Mouse (Mus musculus): ENCODE measurements around the gene Ppp4r2. TPM values are rescaled to one million over a fixed set of nuclear protein-coding genes. Genes with fewer than 3 reads are reported as not detected.

Ppp4r2 gene
- total RNA-seq, 1 experiment from 2014 or later = 101 TPM

DNA sequence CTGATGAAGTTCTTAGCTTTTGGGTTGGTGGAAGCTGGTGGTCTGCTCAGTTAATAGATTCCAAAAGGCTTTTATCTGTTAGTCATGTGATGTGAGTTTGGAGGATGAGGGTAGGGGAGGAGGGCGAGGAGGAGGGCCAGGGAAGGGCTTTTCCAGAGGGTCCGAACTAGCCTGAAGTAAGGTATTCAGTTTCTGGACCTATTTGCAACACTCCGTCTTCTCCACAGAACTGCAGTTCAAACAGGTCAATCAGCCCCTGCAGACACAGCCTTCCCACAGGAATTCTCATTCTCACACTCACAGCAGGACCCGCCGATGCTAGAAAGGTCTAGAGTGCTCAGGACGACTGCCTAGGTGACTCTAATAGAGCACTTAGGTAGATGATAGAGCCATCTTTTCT is 39.8 kb downstream of the Ppp4r2 start:
- no peak for ATAC-seq (replicated peaks in 1 of 2; ENCODE audit: insufficient read depth in 1 of 2, low FRiP score in 2 of 2, low TSS enrichment in 1 of 2, low read depth in 1 of 2, poor library complexity in 2 of 2, severe bottlenecking in 2 of 2)

DNA sequence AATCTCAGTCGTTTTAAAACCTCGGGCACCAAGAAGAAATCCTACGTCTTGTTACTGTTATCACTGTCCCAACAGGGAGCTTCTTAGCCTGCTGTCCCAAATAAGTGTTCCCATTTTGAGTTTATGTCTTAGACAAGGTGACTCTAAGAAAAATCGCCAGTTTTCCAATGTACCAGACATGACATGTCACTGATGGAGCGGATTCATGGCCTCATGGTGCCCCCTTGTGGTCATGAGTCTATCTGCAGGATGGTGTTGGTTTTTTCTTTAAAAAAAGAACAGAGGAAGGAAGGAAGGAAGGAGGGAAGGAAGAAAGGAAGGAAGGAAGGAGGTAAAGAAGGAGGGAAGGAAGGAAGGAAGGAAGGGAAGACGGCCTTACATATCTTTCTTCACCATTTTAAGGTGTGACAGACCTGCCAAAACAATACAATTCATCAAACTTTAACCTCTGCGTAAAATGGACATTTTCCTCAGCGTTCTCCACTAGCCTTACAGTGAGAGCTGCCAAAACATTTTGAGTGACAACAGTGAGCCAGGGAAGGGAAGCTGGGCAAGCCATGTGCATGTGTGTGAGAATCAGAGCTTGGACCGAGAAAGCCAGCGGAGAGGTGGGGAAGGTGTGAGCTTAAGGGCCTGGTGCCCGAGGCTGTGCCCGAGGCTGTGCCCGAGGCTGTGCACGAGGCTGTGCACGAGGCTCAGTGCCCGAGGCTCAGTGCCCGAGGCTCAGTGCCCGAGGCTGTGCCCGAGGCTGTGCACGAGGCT is 42.6 kb downstream of the Ppp4r2 start:
- ATAC-seq (replicated peaks in 1 of 2; ENCODE audit: insufficient read depth in 1 of 2, low FRiP score in 2 of 2, low TSS enrichment in 1 of 2, low read depth in 1 of 2, poor library complexity in 2 of 2, severe bottlenecking in 2 of 2) = peak; percentile 42 to 46; a peak in 1 of 4 replicates

DNA sequence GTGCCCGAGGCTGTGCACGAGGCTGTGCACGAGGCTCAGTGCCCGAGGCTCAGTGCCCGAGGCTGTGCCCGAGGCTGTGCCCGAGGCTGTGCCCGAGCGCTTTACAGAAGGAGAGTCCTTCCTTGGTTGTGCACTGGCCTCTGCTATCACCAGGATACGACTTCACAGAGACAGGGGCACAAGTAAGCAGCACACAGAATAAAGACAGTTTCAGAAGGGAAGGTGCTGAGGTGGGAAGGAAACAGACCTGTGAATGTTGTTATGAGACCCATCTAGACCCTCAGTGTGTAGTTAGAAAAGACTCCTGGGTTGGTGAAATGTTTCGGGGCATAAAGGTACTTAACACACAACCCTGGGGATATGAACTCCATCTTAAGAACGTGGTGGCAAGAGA is 43.2 kb downstream of the Ppp4r2 start:
- ATAC-seq (replicated peaks in 1 of 2; ENCODE audit: insufficient read depth in 1 of 2, low FRiP score in 2 of 2, low TSS enrichment in 1 of 2, low read depth in 1 of 2, poor library complexity in 2 of 2, severe bottlenecking in 2 of 2) = no peak

DNA sequence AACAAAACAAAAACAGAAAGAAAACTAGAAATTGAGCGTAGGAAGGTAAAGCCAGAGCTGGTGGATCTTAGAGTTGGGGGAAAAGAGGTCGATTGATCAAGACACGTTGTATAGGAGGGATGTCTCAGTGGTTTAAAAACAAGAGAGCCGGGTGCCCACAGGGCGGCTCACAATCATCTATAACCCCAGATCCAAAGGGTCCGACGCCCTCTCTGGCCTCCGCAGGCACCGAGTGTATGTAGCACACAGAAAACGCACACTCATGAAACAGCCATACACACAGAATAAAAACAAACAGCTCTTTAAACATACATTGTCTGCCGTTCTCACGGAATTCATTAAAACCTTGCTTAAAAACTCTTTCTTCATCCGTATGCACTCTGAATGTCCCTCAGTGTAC is 45.1 kb downstream of the Ppp4r2 start:
- ATAC-seq (replicated peaks in 1 of 2; ENCODE audit: insufficient read depth in 1 of 2, low FRiP score in 2 of 2, low TSS enrichment in 1 of 2, low read depth in 1 of 2, poor library complexity in 2 of 2, severe bottlenecking in 2 of 2) = no peak

DNA sequence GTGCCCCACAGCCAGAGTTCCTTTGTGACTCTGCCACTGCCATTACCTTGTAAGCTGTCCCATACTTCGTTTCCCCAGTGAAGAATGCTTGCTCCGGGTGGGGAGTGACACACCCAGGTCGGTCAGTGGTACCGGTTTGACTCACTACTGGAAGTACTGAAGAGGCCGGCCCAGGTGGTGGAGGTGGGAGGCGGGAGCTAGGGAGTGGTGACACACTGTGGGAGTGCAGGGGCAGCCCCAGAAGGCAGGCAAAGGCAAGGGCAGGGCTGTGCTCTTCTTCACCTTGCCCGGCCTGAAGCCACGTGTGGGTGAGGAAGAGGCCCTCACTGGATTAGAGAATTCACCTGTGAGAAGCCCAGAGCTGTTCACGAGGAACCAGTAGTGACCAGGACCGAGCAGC is 46.2 kb downstream of the Ppp4r2 start:
- no peak for ATAC-seq (replicated peaks in 1 of 2; ENCODE audit: insufficient read depth in 1 of 2, low FRiP score in 2 of 2, low TSS enrichment in 1 of 2, low read depth in 1 of 2, poor library complexity in 2 of 2, severe bottlenecking in 2 of 2)

DNA sequence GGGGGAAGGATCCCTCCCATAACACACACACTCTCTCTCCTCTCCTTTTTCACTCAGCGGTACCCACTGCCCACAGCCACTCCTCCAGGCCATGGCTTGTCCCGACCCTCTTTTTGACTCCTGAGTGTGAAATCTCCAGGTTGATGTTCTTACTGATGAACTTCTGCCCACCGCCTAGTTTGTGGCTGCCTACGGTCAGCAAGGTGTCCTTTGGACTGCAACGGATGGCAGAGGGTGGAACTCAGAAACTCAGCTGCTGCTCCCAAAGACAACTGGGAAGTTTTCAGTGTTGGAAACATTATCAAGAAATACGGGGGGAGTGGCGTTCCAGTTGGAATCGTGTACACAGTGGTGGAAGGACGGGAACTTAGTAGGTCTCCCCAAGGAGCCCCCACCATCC is 48.2 kb downstream of the Ppp4r2 start:
- ATAC-seq (replicated peaks in 1 of 2; ENCODE audit: insufficient read depth in 1 of 2, low FRiP score in 2 of 2, low TSS enrichment in 1 of 2, low read depth in 1 of 2, poor library complexity in 2 of 2, severe bottlenecking in 2 of 2) = no peak

DNA sequence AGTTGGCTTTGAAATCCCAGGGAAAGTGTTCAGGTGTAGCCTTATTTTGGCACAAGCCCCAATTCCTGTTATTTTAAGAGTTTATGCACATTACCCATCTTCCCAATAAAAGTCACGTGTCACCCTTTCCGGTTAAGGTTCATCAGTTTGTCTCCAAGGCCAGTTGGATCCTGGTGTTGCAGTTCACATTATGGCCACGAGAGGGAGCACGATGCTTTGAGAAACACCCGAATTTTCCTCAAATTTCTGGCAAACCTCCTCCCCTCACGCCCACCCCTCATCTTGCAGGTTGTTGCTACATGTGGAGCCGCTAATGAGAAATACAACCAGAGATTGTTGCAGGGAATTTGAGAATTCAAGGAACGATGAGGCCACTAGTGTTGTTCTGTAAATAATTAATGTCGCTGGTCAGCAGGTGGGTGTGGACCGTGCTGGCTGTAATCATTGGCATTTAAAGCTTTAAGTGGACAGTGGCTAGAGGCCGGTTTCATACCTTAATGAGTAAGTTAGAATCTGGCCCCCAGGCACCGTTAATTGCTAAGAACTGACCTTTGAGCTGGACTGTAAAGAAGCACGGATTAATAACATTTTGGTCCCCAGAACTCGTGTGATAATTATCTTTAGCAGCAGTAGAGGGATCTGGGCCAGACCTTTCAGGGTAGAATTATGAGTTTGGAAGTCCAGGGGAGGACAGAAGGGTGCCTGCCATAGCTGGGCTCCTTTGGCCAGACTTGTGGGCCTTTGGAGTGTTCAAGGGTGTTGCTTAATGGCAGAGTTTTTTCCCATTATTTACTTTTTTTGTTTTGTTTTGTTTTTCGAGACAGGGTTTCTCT is 49.2 kb downstream of the Ppp4r2 start:
- ATAC-seq (replicated peaks in 1 of 2; ENCODE audit: insufficient read depth in 1 of 2, low FRiP score in 2 of 2, low TSS enrichment in 1 of 2, low read depth in 1 of 2, poor library complexity in 2 of 2, severe bottlenecking in 2 of 2) = peak in 1 of 2 experiments; percentile 57; a peak in 2 of 4 replicates

DNA sequence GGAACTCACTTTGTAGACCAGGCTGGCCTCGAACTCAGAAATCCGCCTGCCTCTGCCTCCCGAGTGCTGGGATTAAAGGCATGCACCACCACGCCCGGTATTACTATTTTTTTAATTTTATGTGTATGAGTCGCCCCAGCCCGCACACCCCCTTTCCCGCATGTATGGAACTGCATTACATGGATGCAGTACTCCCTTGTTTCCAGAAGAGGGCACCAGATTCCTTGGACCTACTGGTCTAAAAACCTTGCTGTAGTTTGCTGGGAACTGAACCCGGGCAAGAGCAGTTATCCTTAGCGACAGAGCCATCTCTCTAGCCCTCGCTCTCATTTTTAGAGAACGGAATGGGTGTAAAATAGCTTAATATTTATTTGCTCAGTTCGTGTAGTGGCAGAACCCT is 49.8 kb downstream of the Ppp4r2 start:
- ATAC-seq (replicated peaks in 1 of 2; ENCODE audit: insufficient read depth in 1 of 2, low FRiP score in 2 of 2, low TSS enrichment in 1 of 2, low read depth in 1 of 2, poor library complexity in 2 of 2, severe bottlenecking in 2 of 2) = peak in 1 of 2 experiments; percentile 56; a peak in 2 of 4 replicates

DNA sequence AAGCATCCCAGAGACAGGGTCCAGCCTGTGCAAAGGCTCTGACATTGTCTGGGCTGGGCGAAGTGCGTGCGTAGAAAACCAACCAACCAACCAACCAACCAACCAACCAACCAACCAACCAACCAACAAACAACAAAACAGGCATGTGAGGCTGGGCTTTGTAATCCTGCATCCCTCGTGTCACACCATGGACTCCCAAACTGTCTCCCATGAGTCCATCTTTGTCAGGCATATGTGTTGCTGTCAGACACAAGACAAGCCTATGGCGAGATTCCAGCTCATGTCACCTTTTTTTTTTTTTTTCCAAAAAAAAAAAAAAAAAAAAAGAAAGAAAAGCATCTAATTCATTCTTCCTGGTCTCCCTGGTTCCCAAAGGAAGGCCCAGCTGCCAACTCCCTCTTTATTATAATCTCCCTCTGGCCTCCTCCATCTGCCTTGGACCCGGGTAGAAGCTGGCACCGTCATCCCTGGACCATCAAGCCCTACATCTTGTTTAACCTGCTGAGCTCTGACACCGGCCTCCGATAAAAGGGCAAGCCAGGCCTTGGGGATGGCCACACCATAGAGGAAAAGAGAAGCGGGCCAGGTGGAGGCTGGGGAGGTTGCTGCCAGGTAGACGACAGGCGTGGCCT is 51.3 kb downstream of the Ppp4r2 start:
- ATAC-seq (replicated peaks in 1 of 2; ENCODE audit: insufficient read depth in 1 of 2, low FRiP score in 2 of 2, low TSS enrichment in 1 of 2, low read depth in 1 of 2, poor library complexity in 2 of 2, severe bottlenecking in 2 of 2) = no peak

DNA sequence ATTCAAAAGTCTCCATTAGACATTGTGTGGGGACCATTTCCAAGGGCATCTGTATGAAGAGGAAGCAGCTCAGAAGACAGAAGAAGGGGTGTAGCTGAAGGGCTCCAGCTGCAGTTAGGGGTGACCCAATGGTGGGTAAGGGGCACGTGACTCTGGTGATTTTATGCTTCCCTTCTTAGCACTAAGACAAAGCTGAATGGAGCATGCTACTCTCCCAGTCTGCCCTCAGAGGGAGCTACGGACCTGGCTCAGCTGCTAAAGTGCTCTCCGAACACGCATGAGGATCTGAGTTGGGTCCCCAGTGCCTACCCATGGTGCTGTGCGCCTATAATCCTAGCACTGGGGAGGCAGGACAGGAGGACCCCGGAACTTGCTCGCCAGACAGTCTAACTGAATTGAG is 52.0 kb downstream of the Ppp4r2 start:
- ATAC-seq (replicated peaks in 1 of 2; ENCODE audit: insufficient read depth in 1 of 2, low FRiP score in 2 of 2, low TSS enrichment in 1 of 2, low read depth in 1 of 2, poor library complexity in 2 of 2, severe bottlenecking in 2 of 2) = no peak

DNA sequence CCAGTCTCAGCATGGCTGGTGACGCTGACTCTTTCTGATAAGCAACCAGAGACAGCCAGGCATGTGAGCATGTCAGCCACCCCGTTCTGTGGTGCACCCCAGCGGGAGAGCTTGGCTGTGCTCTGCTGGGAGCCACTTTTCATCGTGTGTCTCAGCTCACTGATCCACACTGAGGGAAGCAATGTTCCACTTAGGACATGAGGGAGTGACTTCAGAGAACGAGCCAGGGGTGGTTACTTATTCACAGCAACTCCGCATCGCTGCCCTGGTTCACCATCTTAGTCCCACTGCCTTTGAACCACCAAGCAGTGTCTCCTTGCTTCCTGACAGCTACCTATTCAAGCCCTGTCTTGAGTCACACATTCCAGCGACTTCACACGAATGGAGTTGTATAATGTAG is 53.6 kb downstream of the Ppp4r2 start:
- no peak for ATAC-seq (replicated peaks in 1 of 2; ENCODE audit: insufficient read depth in 1 of 2, low FRiP score in 2 of 2, low TSS enrichment in 1 of 2, low read depth in 1 of 2, poor library complexity in 2 of 2, severe bottlenecking in 2 of 2)

DNA sequence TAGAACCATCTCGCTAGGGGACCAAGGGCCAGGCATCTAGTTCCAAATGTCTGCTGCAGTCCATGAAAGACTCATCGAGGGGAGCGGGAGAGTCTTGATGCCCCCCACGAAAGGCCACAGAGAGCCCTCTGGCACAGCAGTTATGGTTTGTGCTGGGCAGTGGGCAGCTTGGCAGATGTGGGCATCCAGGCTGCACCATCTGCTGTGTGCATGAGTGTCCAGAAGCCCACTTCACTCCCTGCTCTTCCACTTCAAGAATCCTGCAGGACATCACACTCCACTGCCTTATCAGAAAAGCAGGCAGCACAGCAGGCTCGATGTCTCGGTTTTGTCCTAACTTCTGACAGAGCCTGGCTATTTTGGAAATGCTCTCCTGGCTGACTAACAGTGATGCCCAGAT is 55.9 kb downstream of the Ppp4r2 start:
- no peak for ATAC-seq (replicated peaks in 1 of 2; ENCODE audit: insufficient read depth in 1 of 2, low FRiP score in 2 of 2, low TSS enrichment in 1 of 2, low read depth in 1 of 2, poor library complexity in 2 of 2, severe bottlenecking in 2 of 2)

DNA sequence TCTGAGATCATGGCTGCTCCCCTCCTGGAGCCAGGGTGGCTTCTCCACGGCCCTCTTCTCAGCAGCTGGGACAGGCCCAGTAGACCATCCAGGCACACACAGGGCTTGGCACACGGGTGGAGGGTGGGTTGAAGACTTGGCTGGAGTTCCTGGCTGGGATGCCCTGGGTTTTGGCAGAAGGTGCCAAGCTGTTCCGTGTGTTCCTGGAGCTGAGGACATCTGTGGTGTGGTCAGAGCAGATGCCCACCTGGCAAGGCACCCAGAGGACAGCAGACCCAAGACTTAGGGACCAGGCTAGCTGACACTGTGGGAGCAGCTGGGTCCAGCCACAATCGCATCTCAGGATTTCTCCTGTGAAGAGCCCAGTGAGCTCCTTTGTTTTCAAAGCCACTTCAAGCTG is 59.1 kb downstream of the Ppp4r2 start:
- ATAC-seq (replicated peaks in 1 of 2; ENCODE audit: insufficient read depth in 1 of 2, low FRiP score in 2 of 2, low TSS enrichment in 1 of 2, low read depth in 1 of 2, poor library complexity in 2 of 2, severe bottlenecking in 2 of 2) = no peak

DNA sequence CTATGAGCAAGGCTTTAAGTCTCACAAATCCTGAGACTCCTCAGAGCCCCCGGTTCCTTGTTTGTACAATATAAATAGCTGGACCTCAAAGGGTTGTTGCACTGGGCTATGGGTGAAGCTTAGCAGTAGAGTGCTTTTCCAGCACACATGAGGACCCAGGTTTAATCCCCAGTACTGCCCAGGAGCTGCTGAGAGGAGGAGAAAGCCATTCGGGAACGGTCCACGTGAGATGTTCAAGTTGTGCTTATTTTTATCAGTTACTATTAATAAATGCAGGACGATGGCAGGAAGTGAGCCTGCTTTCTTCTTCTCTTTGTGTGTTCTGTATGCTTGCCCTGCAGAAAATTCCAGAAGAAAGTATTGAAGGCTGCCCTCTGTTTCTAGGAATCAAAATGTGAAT is 59.7 kb downstream of the Ppp4r2 start:
- ATAC-seq (replicated peaks in 1 of 2; ENCODE audit: insufficient read depth in 1 of 2, low FRiP score in 2 of 2, low TSS enrichment in 1 of 2, low read depth in 1 of 2, poor library complexity in 2 of 2, severe bottlenecking in 2 of 2) = no peak

DNA sequence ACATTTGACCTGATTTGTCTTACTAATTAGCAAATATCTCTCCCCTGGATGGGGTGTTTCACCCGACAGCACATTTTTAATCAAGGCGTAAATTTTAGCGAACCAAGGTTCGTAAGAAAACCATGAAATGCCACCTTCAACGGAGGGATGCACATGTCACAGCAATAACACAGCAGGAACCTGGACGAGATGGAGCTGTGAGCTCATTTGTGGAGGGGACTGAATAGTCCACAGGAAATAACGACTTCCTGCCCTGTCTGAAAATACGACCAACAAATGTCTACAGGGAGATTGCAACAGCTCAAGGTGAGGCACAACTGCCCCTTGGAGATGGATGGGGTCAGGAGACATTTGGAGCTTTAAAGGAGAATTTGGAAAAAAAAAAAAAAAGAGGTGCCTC is 61.8 kb downstream of the Ppp4r2 start:
- ATAC-seq (replicated peaks in 1 of 2; ENCODE audit: insufficient read depth in 1 of 2, low FRiP score in 2 of 2, low TSS enrichment in 1 of 2, low read depth in 1 of 2, poor library complexity in 2 of 2, severe bottlenecking in 2 of 2) = no peak

DNA sequence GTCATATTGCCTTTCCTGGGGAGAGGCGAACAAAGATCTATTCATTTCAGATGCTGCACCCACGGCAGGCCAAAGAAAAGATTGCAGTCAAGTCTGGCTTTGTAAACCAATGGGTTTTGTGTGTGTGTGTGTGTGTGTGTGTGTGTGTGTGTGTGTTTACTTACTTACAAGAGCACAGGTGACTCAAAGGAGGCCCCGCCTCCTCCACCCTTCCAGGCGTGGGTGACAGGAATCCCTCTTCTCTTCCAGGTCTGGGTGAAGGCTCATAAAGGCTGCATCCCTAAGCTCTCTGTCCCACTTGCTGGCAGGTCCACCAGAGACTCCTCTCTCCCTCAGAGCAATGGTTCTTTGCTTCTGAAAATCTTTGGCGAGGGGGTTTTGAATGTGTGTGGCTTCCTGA is 63.5 kb downstream of the Ppp4r2 start:
- no peak for ATAC-seq (replicated peaks in 1 of 2; ENCODE audit: insufficient read depth in 1 of 2, low FRiP score in 2 of 2, low TSS enrichment in 1 of 2, low read depth in 1 of 2, poor library complexity in 2 of 2, severe bottlenecking in 2 of 2)

DNA sequence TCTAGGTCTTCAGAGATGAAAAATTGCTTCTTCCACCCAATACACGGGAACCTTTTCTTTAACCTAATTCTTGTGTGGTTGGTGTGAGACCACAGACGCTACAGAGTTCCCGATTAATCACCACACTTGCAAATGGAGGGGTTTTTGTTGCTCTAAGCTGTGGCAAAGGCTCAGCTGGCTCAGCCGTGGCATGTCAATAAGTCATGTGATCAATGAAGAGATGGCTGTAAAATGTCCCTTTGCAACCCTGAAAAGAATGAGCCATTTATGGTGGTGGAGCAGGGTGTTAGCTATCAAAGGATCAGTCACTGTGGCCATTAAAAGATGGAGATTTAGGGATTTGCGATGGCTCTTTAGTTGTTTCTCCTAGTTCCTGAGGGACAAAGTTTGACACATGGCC is 71.0 kb downstream of the Ppp4r2 start:
- ATAC-seq (replicated peaks in 1 of 2; ENCODE audit: insufficient read depth in 1 of 2, low FRiP score in 2 of 2, low TSS enrichment in 1 of 2, low read depth in 1 of 2, poor library complexity in 2 of 2, severe bottlenecking in 2 of 2) = no peak

DNA sequence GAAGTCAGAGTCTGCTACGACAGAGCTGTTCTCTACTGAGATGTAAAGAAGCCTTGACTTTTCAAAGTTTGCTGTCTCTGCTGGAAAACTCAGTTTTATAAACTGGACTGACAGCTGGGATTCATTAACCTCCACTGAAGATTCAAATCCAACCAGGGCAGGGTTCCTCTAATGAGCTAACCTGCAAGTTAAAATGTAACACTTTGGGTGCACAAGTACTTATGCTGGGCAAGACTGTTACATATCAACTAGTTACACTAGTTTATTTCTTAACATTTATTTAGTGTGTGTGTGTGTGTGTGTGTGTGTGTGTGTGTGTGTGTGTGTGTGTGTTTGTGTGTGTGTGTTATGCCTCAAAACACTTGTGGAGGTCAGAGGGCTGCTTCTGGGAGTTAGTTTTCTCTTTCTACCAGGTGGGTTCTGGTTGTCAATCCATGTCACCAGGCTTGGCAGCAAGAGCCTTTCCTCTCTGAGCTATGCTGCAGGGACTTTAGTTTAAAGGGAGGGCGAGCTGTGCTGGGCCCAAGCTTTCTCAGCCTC is 76.8 kb downstream of the Ppp4r2 start:
- no peak for ATAC-seq (replicated peaks in 1 of 2; ENCODE audit: insufficient read depth in 1 of 2, low FRiP score in 2 of 2, low TSS enrichment in 1 of 2, low read depth in 1 of 2, poor library complexity in 2 of 2, severe bottlenecking in 2 of 2)
